Mouse (Mus musculus) adipose tissue, adult 10 weeks (tissue): Measurements from ENCODE around the gene Gm21650. TPM values are rescaled to one million over a fixed set of nuclear protein-coding genes. Genes with fewer than 3 reads are reported as not detected.

Source experiments
- polyA plus RNA-seq: library from polyadenylated mRNA; stranded (reverse); fragments of 350-450 nt; fragmentation: Illumina TruSeq; extraction: RNeasy Lipid Tissue Mini Kit (QIAGEN cat#74804); gene quantifications from one replicate; pipeline ENCODE4 v1.2.3, GENCODE M21; 2014; ENCODE audit warnings: low read depth, low replicate concordance

Gm21650 gene
- not detected for polyA plus RNA-seq

DNA sequence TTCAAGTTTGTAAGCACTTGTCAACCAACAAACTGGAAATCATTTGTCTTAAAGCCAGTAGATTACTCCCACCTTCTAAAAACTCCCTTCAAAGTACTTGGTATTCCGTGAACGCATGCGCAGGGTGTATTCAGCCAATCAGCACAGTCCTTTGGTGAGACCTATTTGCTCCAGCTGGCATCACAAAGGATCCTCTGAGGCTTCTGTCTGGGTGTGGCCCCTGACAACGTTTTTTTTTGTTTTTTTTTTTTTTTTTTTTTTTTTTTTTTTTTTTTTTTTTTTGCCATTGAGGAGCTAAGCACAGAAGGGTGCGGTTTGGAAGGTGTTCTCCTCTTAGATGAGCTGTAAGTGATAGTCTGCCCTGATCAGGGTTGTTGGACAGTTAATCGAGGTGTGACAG, at the start of gene Gm21650:
Gm21650 (plus strand) TSS at position 301 of the 400 bp plus-strand sequence.

